Mouse (Mus musculus) heart, postnatal 0 days (tissue): ENCODE data around the gene Usp5.

Source experiments
- CTCF ChIP-seq: IDR thresholded peaks from 2 replicates; pipeline ENCODE4 v1.5.1; 2016; ENCODE audit warnings: antibody characterized with exemption, control low read depth, low read depth
- EP300 ChIP-seq: IDR thresholded peaks from 2 replicates; pipeline ENCODE4 v1.6.1; 2016; ENCODE audit warnings: antibody characterized with exemption, low read depth

DNA sequence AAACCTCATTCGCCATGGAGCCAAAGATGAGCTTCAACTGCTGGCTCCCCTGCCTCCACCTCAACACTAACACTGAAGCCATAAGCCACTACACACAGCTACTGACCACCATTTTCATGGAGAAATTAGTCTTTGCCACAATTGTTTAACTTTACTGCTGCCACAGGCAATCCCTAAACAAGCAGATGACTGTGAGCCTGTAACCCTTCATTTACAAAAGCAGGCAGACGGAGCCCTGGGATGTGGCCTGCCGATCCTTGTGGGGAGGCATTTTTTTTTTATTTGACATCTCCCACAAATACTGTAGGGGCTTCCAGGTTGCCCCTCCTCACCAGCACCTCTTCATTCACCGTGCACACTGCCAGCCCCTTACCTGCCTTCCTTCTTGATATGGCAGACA lies 12.7 kb downstream of the Usp5 start:
- TF ChIP-seq CTCF, result no peak
- TF ChIP-seq EP300, result no peak
